Mouse (Mus musculus) limb, embryonic 12.5 days (tissue): ENCODE measurements at regions not wholly inside any gene's neighbourhood (a gene's known extent, or its start where the extent isn't known, plus 50 kb on each side); places are given as distances from the start of the nearest gene placed in this dataset.

ENCODE experiments used
- ATAC-seq: fragments of 200-750 bp; cut with Nextera tagmentation; 2 replicates; pipeline ENCODE4 v1.8.0; 2017; ENCODE audit warnings: low read depth, moderate TSS enrichment; ENCODE audit not compliant: insufficient number of reproducible peaks, insufficient read depth, low FRiP score, low TSS enrichment
- H3K27ac ChIP-seq: fragments of 300-500 bp; sonication (generic); 2 replicates; pipeline ENCODE4 v1.5.1; 2016; ENCODE audit warnings: mild to moderate bottlenecking, moderate library complexity
- H3K27me3 ChIP-seq: fragments of 300-500 bp; sonication (generic); 2 replicates; pipeline ENCODE4 v1.6.1; 2016; ENCODE audit warnings: mild to moderate bottlenecking, moderate library complexity
- H3K36me3 ChIP-seq: fragments of 300-500 bp; sonication (generic); 2 replicates; pipeline ENCODE4 v1.6.1; 2016; ENCODE audit warnings: mild to moderate bottlenecking, moderate library complexity
- H3K4me1 ChIP-seq: fragments of 300-500 bp; sonication (generic); replicated peaks from 2 replicates; pipeline ENCODE4 v1.6.1; 2016
- H3K4me2 ChIP-seq: fragments of 300-500 bp; sonication (generic); 2 replicates; pipeline ENCODE4 v1.6.1; 2016; ENCODE audit warnings: mild to moderate bottlenecking, moderate library complexity
- H3K4me3 ChIP-seq: fragments of 300-500 bp; sonication (generic); replicated peaks from 2 replicates; pipeline ENCODE4 v1.5.1; 2016; ENCODE audit warnings: mild to moderate bottlenecking
- H3K9ac ChIP-seq: fragments of 300-500 bp; sonication (generic); replicated peaks from 2 replicates; pipeline ENCODE4 v1.6.1; 2016; ENCODE audit warnings: mild to moderate bottlenecking, moderate library complexity
- H3K9me3 ChIP-seq: fragments of 300-500 bp; sonication (generic); 2 replicates; pipeline ENCODE4 v1.6.1; 2016; ENCODE audit warnings: mild to moderate bottlenecking, moderate library complexity
- WGBS: fragments of 180-500 bp; shearing (Covaris S2); methylation state at CpG from one replicate; pipeline ENCODE4 v1.1.7; 2016; 5-methylcytosine and 5-hydroxymethylcytosine counted together

- ATAC-seq, result no peak
- 86% methylated on average over 9 of the region's 9 CpGs for WGBS
- Histone ChIP-seq H3K9me3 (peaks cover 5% of the 10 kb centered on the region; the same call in 1 of the 2 replicates), H3K36me3 (no peaks in the 10 kb centered on the region), H3K4me1 (no peaks in the 10 kb centered on the region), H3K9ac (no peak overlapping the region), H3K4me3 (no peak overlapping the region), H3K27me3 (no peaks in the 10 kb centered on the region), H3K27ac (no peak overlapping the region), H3K4me2 (no peak overlapping the region)
These were observed 63.9 kb upstream of the Tnrc6a start for GRCm38 (mm10) chr7:123059718-123060337.

GRCm38 (mm10) chr7:123063264-123064011, 60.2 kb upstream of the Tnrc6a start:
- Histone ChIP-seq H3K4me2 (no peak overlapping the region), H3K9ac (no peak overlapping the region), H3K9me3 (peaks cover 9% of the 10 kb centered on the region), H3K4me1 (no peaks in the 10 kb centered on the region), H3K36me3 (no peaks in the 10 kb centered on the region), H3K27ac (no peak overlapping the region), H3K4me3 (no peak overlapping the region), H3K27me3 (no peaks in the 10 kb centered on the region)
- no peak for ATAC-seq
- WGBS, result 78% methylated on average over 13 of the region's 13 CpGs

GRCm38 (mm10) chr7:123065951-123066351, 57.7 kb upstream of the Tnrc6a start:
- Histone ChIP-seq H3K9ac (no peak overlapping the region), H3K27ac (no peak overlapping the region), H3K4me3 (no peak overlapping the region), H3K4me2 (no peak overlapping the region), H3K27me3 (no peaks in the 10 kb centered on the region), H3K9me3 (peaks cover 9% of the 10 kb centered on the region), H3K36me3 (no peaks in the 10 kb centered on the region), H3K4me1 (no peaks in the 10 kb centered on the region; the same call in 1 of the 2 replicates)
- WGBS, result 92% methylated on average over 13 of the region's 13 CpGs
- ATAC-seq, result no peak

GRCm38 (mm10) chr7:123067396-123067795, 56.3 kb upstream of the Tnrc6a start:
- Histone ChIP-seq H3K9ac (no peak overlapping the region), H3K27me3 (no peaks in the 10 kb centered on the region), H3K4me1 (no peaks in the 10 kb centered on the region; the same call in 1 of the 2 replicates), H3K4me2 (no peak overlapping the region), H3K36me3 (no peaks in the 10 kb centered on the region), H3K9me3 (peaks cover 4% of the 10 kb centered on the region; the same call in 1 of the 2 replicates), H3K4me3 (no peak overlapping the region), H3K27ac (no peak overlapping the region)
- ATAC-seq, result no peak
- WGBS, result 78% methylated on average over 1 of the region's 1 CpGs

- no peak overlapping the region for H3K4me2 ChIP-seq
- no peaks in the 10 kb centered on the region; the same call in 1 of the 2 replicates for H3K4me1 ChIP-seq
- H3K9me3 ChIP-seq, result peaks cover 4% of the 10 kb centered on the region; the same call in 1 of the 2 replicates
- no peak for ATAC-seq
- no peak overlapping the region for H3K27ac ChIP-seq
- 81% methylated on average over 1 of the region's 1 CpGs for whole genome bisulfite sequencing
- H3K36me3 ChIP-seq, result no peaks in the 10 kb centered on the region
- H3K27me3 ChIP-seq, result no peaks in the 10 kb centered on the region
- H3K4me3 ChIP-seq, result no peak overlapping the region
- no peak overlapping the region for H3K9ac ChIP-seq
These were observed 55.4 kb upstream of the Tnrc6a start for GRCm38 (mm10) chr7:123068241-123068640.

- Histone ChIP-seq H3K36me3 (no peaks in the 10 kb centered on the region), H3K4me3 (no peak overlapping the region), H3K9ac (0 out of 2 replicates have a peak overlapping the region, but pooled peaks have one; percentile 4), H3K9me3 (peaks cover 4% of the 10 kb centered on the region; the same call in 1 of the 2 replicates), H3K27ac (no peak overlapping the region), H3K27me3 (no peaks in the 10 kb centered on the region), H3K4me1 (no peaks in the 10 kb centered on the region; the same call in 1 of the 2 replicates), H3K4me2 (no peak overlapping the region)
- ATAC-seq, result no peak
- 68% methylated on average over 9 of the region's 9 CpGs for WGBS
These were observed 54.9 kb upstream of the Tnrc6a start for GRCm38 (mm10) chr7:123068715-123069273.

GRCm38 (mm10) chr7:123069280-123069679, 54.4 kb upstream of the Tnrc6a start:
- WGBS, result 75% methylated on average over 4 of the region's 4 CpGs
- no peaks in the 10 kb centered on the region; the same call in 1 of the 2 replicates for H3K4me1 ChIP-seq
- ATAC-seq, result no peak

GRCm38 (mm10) chr7:123070861-123071260, 52.8 kb upstream of the Tnrc6a start:
- no peaks in the 10 kb centered on the region for H3K27me3 ChIP-seq
- no peaks in the 10 kb centered on the region; the same call in 1 of the 2 replicates for H3K4me1 ChIP-seq
- WGBS, result 53% methylated on average over 4 of the region's 4 CpGs
- peaks cover 4% of the 10 kb centered on the region; the same call in 1 of the 2 replicates for H3K9me3 ChIP-seq
- no peaks in the 10 kb centered on the region for H3K36me3 ChIP-seq
- H3K27ac ChIP-seq, result no peak overlapping the region
- H3K4me2 ChIP-seq, result no peak overlapping the region
- ATAC-seq, result no peak
- H3K9ac ChIP-seq, result no peak overlapping the region
- no peak overlapping the region for H3K4me3 ChIP-seq

More at GRCm38 (mm10) chr7:123069280-123069679, 54.4 kb upstream of the Tnrc6a start:
- H3K27me3 ChIP-seq, result no peaks in the 10 kb centered on the region
- no peak overlapping the region for H3K27ac ChIP-seq
- peaks cover 4% of the 10 kb centered on the region; the same call in 1 of the 2 replicates for H3K9me3 ChIP-seq
- H3K9ac ChIP-seq, result no peak overlapping the region
- no peak overlapping the region for H3K4me2 ChIP-seq
- no peaks in the 10 kb centered on the region for H3K36me3 ChIP-seq
- H3K4me3 ChIP-seq, result no peak overlapping the region
